Mouse (Mus musculus) adrenal gland (tissue): ENCODE data around the gene Rpf1.

Experiments used
- intact Hi-C: fragments of 180-260 bp; cut with DNase I; formaldehyde crosslinking; loops from one replicate; pipeline ENCODE4 v1.15.1; 2025

Rpf1 gene

DNA sequence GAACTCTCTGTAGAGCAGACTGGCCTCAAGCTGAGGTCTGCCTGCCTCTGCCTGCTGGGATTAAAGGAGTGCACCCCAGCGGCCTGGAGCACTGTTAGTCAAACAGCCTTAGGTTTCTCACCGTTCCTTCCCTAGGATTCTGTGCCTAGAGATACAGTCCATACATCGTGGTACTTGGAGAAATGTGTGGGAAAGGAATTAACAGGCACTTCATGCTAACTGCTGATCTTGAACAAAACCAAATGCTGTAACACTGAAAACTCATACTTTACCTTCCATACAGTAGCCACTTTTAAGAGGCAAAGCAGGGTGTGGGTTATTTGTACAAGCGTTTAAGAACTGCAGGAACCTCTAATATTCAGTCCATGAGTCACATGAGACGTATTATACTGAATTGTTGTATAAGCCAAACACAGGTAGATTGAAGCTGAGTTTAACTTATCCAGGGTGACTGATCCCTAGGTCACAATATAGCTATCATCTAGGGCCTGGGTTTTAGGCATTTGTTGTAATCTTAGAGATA lies 19.6 kb downstream of the Rpf1 start:
- intact Hi-C loops, result no loop called here

DNA sequence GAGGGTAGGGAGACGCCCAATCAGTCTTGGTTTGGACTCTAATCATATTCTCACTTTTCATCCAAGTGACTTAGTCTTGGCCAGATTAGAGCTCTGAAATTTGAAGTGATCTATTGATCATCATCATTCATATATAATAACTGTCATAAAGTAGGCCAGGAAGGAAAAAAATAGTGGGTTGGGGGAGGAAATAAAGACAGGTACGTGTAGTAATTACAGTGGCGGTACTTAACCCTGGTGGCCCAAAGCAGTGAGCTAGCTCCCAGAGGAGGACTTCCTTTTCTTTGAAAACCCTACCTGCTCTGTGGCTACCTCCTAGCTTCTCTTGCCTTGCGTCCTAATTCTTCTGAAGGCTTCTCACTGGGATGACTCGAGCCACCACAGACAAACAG lies 20.4 kb downstream of the Rpf1 start:
- intact Hi-C loops, result no loop called here

DNA sequence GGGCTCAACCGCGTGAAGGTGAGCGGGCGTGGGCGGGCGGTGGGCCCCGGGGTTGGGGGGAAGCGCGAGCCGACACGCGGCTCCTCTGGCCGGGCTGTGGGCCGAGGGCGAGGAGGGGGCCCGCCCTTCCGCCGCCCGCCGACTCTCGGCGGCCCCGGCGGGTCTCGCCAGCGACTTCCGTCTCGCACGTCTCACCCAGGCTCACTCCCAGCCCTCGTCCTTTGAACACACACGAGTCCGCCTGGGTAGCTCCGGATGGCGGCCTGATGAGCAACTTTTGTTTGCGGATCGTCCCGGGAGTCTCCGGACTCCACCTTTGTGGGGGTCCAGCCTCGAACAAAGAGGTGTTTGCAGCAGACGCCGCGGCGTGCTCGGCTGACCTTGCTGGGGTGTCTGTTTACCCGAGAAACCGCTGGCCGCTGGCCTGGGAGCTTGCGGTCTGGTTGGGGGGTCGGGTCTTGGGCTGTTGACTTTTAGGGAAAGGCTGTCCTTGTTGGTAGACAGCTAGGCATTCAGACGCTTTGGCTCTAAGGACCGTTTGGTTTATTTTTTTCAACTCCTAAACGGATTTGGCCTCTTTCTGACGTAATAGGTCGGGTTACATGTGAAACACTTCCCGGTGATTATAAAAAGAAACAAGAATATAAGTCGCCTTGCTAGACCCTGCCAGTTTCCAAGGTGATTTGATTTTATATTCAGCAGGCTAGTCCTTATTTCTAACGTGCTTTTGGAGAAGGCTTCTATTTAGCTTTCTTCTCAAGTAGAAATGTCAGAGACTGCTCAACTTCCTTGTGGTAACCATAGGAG lies 21.0 kb downstream of the Rpf1 start:
- intact Hi-C loops, result no loop called here

DNA sequence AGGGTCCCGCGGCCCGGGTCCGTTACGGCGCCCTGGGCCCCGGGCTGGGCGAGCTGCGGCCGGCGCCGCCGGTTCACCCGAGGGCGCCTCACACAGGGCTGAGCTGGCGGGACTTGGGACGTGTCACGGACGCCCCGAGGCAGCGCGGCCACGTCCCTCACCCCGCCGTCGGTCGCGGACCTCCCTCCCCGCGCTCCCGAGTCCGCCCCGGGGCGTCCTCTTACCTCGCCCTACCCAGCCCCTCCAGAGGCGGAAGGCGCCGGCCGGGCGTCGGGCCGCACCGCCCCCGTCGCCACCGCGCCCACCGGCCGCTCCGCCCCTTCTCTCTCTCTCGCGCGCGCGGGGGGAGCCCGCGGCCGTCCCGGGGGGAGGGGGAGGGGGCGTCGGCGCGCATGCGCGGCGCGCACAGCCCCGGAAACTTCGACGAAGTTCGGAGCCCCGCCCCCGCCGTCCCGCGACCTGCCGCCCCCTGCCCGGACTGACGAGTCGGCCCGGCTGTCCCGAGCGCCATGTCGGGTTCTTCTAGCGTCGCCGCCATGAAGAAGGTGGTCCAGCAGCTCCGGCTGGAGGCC lies 21.7 kb downstream of the Rpf1 start, which contains the start of the genes Spata1 and Gng5:
TSS of gene Spata1 (minus strand) at position 323 of the 572 bp plus-strand sequence.
TSS of gene Gng5 (plus strand) at position 377 of the 572 bp plus-strand sequence.
- intact Hi-C loops, result loop anchor here (5.0 kb wide), 1 partner anchor 52 kb away; the partner anchor contains the start of gene Ctbs

DNA sequence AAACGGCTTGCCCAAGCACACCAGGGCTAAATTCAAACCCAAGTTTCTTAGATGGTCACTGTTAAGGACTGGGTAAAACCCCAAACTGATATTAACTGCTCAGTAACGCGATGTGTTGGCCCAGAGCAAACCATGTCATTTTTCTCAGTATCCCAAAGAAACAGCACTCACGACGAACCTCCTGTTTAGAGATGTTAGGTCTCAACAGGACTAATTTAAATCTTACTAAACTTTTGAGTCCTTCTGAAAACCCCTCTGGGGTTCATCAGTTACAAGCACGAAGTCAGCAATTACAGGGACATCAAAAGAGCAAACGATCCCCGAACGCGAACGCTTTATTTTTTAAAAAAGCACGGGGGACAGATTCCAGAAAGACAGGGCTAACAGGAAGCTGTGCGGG lies 22.2 kb downstream of the Rpf1 start:
- intact Hi-C loops, result loop anchor here (5.0 kb wide), 1 partner anchor 52 kb away; the partner anchor contains the start of gene Ctbs

DNA sequence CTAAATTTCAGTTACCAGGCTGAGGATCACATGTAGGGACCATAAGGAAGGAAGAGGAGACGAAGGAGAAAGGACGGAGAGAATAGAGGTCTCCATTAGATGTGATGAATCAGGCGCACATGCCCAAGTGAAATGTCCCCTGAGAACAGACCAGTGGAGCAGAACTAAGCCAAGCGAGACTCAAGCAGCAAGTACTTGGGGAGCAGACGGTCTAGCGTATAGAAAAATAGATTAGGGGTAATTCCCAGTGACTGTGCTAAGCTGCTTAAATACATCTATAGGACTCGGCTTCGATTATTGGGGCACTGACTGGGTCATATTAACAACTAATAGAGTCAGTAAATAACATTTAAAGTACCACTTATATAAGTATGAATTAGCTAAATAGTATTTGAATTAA lies 26.3 kb downstream of the Rpf1 start:
- intact Hi-C loops, result loop anchor here (5.0 kb wide), 1 partner anchor 48 kb away; the partner anchor contains the start of gene Ctbs

DNA sequence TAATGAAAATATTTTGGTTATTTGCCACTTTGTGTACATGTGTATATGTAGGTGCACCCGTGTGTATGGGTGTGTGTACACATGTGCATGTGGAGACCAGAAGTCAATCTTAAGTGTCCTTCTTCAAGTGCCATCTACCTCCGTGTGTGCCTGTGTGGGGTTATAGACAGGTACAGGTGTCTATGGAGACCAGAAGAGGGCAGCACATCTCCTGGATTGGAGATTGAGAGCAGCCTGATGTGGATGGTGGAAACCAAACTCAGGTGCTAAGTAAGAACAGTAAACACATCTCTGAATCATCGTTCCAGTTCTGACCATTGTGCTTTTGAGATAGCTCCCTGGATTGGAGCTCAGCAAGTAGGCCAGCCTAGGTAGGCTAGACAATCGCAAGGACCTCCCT lies 34.8 kb downstream of the Rpf1 start:
- intact Hi-C loops, result loop anchor here (10.0 kb wide), 1 partner anchor 62 kb away; no protein-coding TSS in a partner anchor

DNA sequence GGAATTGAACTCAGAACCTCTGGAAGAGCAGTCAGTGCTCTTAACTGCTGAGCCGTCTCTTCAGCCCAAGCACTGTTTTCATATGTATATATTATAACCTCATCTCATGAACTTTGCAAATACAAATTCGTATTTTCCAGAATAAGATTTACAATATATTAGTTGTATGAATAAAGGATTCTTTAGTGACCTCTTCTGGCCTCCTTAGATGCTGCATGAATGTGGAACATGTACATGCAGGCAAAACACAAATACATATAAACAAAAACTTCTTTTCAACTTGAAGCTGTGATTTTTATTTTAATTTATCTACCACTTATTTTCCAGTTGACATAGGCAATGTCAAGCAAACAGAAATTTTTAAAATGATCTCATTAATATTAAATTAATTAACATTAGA lies 39.2 kb downstream of the Rpf1 start:
- intact Hi-C loops, result loop anchor here (10.0 kb wide), 1 partner anchor 57 kb away; no protein-coding TSS in a partner anchor

DNA sequence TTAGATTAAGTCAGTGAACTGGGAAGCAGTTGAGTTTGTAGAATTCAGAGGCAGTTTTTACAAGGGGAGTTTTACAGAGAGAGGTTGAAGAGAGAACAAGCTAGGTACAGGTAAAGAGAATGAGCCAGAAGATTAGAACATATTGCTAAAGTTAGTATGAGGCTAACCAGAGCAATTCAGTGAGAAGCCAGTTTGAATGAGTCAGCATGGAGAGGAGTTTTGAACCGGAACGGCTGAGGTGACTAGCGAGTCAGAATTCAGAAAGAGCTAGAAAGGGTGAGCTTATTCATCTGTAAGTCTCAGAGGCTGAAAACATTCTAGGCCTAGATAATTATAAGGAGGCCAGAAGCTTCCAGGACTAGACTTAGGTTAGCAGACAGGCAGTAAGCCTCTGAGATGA lies 46.8 kb downstream of the Rpf1 start:
- intact Hi-C loops, result no loop called here

DNA sequence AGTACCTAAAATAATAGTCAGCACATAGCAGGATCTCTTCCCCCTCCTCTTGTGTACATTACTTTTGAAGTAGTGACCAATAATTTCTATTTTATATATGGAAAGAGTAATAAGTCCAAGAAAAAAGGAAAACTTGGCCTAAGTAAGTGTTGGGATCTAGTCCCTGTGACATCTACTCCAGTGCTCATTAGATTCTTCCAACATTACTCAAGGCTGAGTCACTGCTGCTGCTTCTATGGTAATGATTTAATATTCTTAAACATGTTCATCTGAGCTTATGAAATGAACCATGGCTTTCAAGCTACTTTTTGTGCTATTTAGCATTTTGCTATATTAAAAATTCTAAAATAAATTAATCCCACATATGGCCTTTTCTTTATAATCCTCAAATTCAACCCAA lies 47.5 kb downstream of the Rpf1 start:
- intact Hi-C loops, result no loop called here

DNA sequence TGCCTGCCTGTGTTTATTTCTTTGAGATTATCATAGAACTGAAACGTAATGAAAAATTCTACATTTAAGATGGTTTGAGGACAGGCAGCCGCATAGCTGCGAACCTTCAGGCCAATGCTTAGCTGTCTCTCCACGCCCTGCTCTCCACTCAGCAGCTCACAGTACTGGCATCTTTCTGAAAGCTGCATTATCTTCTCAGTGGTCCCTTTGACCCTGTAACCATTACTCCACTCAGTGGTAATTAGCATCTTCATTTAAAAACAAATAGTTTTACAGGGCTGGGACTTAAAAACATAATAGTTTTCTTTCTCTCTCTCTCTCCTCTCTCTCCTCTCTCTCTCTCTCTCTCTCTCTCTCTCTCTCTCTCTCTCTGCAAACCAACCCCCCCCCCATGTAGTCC lies 48.6 kb downstream of the Rpf1 start:
- intact Hi-C loops, result no loop called here

DNA sequence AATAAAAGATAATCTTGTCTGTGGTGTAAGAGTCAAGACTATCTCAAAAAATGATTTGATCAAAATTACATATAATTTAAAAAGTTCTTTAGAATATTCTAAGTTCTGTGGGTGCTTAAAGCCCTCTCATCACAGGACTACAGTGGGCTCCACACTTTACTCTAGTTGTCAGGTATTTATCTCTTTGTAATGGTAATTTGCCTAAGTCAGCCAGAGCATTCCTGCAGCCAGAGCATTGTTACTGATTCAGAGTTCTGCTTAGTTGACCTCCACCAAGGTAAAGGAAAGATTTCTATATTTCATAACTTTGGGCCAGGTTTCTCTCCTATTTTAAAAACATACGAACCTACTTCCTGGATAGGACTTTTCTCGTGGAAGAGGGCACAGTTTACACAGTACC lies 52.0 kb downstream of the Rpf1 start:
- intact Hi-C loops, result no loop called here

DNA sequence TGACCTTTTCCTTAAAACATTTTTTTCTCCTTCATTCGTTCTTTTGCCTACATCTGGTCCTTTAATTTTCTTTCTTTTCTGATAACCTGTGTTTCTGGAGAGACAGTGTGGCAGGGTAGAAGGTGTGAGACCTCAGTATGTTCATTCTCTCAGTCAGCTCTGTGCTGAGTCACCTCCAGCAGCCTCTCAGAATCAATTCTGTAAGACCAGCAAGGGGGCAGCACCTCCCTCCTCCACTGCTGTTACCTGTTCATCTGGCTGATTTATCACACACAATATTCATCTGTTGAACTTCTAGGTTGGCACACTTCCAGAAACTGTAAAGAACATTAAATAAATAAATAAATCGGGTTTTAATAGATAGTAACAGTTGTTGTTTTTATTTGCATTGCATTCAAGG lies 58.3 kb downstream of the Rpf1 start:
- intact Hi-C loops, result no loop called here
